Mouse (Mus musculus) cerebellum, adult 11-12 months (tissue): ENCODE data around the gene Klk6.

ENCODE experiments used
- DNase-seq: peaks from one replicate; pipeline ENCODE4 v3.0.0; 2022

Klk6 gene

DNA sequence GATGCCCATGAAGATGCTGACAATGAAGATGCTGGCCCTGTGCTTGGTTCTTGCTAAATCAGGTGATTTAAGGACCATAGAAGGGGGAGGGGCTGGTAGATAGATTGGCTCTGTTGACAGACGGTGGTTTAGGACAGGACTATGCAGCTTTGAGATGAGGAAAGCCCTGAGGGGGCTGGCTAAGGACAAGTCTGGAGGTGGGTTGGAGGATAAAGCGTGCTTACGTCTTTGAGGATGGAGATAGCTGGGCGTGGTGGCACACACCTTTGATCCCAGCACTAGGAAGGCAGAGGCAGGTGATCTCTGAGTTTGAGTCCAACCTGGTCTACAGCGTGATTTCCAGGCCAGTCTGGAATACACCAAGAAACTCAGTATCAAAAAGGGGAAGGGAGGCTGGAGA lies 1.8 kb downstream of the Klk6 start:
- DNase-seq: no peak

DNA sequence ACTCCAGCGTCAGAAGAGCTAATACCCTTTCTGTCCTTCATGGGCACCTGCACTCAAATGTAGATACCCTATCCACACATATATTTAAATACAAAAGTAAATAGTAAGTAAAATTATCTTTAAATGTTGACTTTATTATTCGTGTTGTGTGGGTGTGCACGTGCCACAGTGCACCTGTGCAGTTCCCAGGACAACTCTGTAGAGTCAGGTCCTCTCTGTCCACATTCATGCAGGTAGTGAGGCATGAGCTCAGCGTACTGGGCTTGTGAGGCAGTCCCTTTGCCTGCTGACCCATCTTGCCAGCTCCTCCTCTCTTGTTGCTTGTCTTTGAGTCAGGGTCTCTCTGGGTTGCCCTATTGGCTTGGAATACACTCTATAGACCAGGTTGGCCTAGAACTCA lies 3.4 kb downstream of the Klk6 start:
- DNase-seq: no peak

DNA sequence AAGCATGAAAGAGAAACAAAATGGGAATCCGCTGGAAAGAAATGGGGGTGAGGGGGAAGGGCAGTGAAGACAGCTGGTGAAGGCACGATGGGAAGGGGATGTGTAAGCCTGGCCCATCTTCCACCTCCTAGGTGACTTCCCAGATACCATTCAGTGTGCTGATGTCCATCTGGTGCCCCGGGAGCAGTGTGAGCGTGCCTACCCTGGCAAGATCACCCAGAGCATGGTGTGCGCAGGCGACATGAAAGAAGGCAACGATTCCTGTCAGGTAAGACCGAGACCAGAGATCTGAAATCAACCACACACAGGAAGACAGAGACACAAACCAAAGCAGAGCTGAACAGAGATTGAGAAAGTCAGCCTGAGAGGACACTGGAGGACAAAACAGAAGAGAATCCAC lies 4.7 kb downstream of the Klk6 start:
- DNase-seq: no peak

DNA sequence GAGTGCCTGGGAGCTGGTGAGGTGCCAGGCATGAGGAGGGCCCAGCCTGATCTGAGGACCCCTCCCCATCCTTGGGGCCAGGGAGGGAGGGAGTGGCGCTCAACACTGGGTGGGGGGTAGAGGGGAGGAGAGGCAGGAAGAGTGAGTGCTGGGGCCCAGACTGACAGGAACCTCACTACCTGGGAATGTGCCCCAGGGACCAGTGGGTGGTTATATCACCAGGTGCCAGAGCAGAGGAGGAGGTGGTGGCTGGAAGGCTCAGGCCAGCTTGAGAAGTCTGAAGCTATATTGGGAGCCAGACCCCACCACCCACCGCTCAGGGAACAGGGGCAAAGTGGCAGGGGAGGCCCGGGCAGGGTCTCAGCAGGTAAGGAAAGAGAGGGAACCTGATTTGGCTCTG lies 17.4 kb downstream of the Klk6 start, which contains the start of gene Klk5:
Gene Klk5, plus strand, starts transcription at position 271 of the 400 bp plus-strand sequence.
- DNase-seq: no peak

DNA sequence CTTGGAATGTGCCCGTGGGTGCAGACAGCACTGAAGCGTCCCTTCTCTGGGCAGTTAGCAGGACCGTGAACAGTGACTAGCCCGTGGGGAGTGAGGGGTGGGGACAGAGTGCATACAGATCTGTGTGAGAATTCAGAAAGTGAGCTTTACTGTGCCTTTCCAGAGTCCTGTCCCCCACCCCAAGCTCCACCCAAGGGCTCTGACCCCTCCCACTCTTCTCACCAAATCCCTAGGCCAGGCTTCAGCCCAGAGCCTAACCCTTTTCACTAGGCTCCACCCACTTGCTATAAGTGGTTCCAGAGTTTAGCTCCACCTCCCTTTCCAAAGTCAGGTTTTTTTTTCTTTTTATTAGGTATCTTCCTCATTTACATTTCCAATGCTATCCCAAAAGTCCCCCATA lies 19.5 kb downstream of the Klk6 start:
- no peak for DNase-seq

DNA sequence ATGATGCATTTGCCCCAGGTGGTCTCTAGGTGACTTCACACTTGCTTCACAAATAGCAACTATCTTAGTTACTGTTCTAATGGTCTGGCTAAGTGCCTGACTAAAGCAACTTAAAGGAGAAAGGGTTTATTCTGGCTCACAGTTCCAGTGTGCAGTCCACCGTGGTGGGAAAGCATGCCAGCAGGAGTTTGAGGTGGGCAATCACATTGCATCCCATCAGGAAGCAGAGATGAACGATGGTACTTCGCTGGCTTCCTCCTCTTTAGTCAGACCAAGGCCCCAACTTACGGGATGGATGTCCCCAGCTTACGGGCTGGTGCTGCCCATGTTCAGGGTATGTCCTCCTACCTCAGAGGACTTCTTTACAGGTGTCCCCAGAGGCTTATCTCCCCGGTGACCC lies 27.3 kb downstream of the Klk6 start:
- DNase-seq: no peak

DNA sequence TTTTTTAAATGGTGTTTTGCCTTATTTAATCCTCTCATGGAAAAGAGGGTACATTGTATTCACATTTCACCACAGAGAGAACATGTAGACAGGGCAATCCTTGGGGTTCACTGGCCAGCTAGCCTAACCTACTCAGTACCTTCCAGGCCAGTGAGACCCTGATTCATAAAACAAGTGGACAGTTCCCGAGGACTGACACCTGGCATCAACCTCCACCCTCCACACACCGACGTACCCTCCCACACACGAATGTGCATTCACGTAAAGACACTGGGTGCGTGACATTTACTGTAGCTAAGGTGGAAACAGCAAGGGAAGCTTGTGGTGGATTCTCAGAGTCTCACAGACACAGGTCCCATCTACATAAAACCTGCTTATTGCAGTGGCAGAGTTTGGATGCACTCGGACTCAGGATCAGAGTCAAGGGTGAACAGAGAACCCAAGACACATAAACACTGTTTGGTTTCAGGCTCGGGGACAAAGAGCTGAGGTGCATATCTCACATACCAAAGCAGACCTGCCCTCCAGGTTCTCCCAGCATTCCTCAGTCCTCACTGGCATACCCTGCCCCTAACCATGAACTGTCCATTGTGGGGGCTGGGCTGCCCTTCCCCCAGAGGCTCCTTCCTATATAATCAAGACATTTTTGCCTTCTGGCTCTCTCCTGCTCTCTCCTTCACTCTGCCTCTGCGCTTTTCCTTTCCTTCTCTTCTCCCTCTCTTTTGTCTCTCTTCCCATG lies 30.5 kb downstream of the Klk6 start:
- DNase-seq: no peak

DNA sequence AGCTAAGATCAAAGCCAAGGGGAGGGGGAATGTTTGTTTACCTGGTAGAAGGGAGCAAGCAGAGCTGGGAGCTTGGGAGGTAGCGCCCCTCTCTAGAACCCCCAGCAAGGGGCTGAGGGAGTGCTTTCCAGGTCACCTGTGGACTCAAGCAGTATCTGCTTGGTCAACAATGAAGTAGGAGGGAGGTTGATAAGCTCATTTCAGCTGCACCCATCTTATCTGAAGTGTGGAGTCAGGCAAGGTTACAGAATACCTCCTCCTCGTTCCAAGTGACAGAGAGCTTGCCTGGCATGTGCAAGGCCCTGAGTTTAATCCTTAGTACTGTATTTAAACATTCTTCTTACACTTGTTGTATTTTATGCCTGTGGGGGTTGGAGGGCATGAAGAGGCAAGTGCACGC lies 31.4 kb downstream of the Klk6 start:
- DNase-seq: no peak

DNA sequence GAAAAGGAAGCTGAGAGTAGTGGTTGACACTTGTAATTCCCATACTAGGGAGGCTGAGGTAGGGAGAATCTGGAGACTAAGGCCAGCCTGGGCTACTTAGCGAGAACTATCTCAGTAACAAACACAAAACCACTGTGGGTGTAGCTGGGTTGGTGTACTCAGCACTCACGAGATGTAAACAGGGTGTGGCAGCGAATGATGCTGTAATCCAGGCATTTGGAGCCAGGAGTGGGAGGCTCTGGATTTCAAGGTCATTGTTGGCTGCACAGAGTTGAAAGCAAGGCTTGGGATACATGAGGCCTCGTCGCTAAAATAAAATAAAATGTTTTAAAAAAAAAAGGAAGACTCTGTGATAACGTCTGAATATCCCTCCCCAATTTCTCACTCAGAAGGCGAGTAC lies 32.0 kb downstream of the Klk6 start:
- DNase-seq: no peak

DNA sequence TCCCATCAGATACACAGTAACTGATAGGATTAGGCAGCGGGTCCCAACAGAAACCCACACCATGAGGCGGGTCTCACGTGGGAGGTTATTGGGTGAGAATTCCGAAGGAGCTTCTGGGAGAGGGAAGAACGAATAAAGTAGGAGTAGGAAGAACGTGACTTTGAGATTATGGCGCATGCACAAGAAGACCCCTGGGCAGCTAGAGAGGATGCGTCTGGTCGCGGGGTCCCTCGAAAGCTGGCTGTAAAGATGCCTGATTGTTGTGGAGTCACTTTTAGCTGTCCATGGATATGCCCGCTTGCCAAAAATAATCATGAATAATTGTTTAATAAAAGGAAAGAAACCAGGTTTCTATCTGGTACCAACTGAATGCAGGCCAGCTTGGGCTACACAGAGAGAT lies 33.2 kb downstream of the Klk6 start:
- DNase-seq: no peak

DNA sequence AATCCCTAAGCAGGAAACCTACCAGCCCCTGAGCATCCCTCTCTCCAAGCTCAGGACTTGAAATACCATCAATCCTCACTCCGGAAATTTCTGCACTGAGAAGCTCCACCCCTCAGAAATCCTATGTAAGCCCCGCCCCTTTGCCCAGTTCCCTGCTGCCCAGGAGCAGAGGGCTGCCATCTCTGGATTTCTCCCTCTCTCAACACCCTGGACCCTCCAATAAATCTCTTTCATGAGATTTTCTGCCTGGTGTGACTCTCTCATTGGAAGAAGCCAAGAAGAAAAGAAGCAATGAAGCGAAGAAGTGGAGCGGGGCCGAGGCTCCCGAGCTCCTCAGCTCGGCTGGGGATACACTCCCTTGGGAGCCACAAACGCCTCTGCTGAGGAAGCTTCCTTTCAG lies 36.1 kb downstream of the Klk6 start:
- no peak for DNase-seq

DNA sequence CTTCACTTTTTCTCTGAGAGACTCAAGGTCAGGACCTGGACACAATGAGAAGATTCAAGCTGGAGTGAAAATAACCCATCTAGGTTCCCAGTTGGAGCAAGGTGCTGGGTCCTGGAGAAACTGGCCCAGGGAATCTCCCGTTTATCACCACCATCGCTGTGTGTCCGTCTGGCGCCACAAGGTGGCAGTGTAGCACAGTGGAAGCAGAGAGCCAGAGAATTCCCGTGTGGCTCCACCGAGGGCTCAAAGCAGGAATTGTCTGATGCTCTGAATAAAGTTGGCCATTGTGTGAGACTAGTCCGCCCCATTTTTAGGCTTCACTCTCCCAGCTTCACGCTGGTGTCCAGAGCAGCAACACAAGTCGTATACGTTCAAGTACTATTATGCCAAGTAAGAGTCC lies 48.9 kb downstream of the Klk6 start:
- no peak for DNase-seq

DNA sequence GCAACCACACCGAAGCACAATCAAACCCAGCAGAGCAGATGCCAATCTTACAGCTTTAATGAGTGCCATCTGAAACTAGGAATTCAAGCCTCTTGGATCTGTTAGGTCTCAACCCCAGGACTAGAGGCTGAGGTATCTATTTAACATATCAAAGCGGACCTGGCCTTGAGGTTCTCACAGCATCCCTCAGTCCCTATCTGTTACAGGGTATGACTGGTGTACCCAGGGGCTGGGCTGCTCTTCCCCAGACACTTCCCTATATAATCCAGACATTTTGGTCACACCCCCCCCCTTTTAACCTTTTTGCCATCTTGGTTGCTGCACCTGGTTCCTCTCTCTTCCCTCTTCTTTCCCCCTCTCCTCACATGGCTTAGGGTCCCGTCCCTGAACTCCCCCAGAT lies 49.4 kb downstream of the Klk6 start:
- DNase-seq: no peak

DNA sequence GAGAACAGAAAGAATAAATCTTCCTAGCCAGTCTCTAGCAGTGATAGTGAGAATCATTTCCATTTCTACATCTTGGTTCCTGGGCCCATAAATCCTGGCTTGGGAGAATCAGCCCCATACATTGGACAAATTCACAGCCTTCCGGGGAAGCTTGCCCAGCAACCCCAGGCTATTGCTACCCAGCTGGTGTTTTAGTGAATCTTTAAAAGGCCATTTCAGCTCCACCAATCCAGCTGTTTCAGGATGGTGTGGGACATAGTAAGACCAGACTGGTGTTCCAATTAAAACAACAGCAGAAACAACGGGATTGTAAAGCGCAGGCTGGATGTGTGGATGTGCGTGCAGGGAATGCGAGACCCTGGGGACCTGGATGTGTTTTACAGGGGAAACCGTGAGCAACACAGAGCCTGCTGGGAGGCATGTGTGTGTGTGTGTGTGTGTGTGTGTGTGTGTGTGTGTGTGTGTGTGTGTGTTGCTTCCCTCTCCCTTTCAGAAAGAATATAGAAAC lies 50.6 kb downstream of the Klk6 start:
- no peak for DNase-seq

DNA sequence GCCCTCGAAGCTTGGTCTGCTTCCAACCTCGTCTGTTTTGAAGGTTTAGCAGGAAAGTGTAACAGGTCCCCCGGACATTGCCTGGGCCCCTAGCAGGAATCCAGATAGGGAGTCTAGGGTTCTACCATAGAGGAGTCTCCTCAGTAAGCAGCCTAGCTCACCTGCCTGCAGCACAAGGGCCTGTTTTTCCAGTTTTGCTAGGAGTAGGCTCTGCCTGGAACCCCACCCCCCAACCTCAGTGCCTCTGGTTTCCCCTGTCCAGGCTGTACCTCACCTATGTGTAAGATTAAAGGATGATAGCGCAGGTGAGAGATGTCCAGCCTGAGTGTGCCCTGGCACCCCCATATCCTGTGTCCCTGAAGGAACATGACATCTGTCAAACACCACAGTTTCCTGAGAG lies 52.1 kb downstream of the Klk6 start:
- DNase-seq: no peak

DNA sequence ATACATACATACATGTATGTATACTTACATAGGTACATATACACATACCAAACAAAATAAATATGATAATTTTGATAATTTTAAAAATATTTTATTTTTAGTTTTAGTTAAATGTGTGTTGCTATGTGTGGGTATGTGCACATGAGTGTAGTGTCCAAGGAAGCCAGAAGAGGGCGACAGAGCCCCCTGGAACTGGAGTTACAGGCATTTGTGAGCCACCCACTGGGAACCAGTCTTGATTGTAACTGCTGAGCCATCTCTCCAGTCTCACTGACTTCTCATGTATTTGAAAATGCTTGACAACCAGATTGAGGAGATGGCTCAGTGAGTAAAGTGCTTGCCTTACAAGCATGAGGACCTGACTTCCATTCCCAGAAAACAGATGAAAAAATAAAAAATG lies 54.0 kb downstream of the Klk6 start:
- no peak for DNase-seq

DNA sequence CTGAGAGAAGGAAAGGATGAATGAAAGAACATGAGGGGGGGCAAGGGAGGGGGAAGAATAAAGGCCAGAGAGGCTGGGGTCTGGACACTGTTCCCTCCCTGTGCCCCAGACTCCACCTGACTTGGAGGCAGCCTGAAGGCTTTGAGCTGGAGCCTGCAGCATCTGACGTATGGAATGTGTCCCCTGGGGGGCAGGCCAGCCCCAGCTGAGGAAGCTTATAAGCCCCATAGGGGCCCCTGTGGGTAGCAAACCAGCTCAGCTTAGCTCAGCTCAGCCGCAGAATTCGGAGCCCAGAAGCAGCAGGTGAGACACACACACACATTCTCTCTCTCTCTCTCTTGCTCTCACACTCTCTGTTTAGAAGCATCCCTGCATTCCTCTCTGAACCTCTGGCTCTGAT lies 56.6 kb downstream of the Klk6 start, which contains the start of gene Klk4:
Gene Klk4, plus strand, starts transcription at position 249 of the 400 bp plus-strand sequence.
- no peak for DNase-seq
